Mouse (Mus musculus) CD8-positive naive resting alpha-beta T cell, adult 2 months (primary cell): Measurements from ENCODE around the gene Ghr.

Experiments used
- DNase-seq, 2 experiments: peaks; one replicate each; pipeline ENCODE4 v3.0.0; 2022; ENCODE audit warnings: low read depth in 2 of 2, low spot score in 2 of 2

Gene Ghr

DNA sequence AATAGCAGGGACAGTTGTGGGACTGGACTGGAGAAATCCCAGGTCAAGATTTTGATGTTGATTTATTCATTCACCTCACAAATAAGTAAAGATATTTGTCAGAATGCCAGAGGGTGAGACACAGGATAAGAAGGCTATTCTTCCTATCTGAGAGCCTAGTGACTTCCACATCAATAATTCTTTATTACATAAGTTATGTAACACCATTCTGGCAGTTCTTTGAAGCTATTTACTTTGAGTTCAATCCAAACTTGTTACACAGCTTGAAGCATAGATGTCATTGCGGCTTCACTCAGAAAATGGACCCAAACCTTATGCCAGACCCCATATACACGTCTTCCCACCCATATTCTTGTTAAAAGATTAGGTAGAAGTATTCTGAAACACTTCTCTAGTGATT is 133.7 kb downstream of the Ghr start:
- DNase-seq: no peak

- DNase-seq: no peak
Observed at GRCm38 (mm10) chr15:3445285-3445909, 137.9 kb downstream of the Ghr start.

DNA sequence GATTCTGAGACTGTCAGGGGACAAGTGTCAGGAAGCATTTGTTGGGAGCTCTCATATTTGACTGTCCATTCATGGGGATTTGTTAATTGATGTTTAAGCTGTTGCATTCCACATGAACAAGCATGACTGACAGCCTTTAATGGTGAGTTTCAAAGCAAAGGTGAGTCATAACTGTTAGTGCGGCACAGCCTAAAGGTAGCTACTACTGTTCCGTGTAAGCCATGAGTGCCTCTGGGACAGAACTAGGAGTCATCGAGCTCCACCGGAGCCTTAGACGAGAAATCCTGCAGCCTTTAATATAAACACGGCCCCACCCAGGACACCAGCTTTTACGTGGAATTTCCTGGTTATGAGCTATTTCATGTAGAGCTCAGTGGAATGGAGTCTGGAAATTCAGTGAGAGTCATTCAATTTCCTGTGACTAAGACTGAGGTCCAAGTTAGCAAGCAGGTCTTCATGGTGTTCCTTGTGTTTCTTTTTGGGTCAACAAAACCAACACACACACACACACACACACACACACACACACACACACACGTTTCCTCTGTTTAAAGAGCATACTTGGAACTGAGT is 138.8 kb downstream of the Ghr start:
- DNase-seq: no peak

GRCm38 (mm10) chr15:3441506-3442286 is 141.6 kb downstream of the Ghr start:
- DNase-seq: peak in 1 of 2 experiments; percentile 1

GRCm38 (mm10) chr15:3437381-3437780 is 145.9 kb downstream of the Ghr start:
- DNase-seq: no peak

DNA sequence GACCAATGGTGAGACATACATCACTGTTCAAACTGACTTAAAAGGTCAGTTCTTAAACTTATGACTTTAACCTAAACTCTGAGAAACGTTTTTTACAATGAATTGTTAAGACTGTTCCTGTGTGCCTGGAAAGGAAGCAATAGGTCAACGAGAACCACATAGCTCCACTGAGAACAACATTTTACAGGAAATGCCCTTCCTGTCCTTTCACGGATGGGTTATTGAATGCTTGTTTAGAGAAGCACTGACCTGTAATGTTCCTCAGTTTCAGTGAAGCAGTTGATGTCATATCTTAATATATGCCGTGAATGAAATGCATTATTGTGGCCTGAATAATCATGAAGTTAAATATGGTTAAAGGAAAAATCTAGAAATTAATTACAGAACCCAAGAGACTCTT is 147.7 kb downstream of the Ghr start:
- DNase-seq: no peak

DNA sequence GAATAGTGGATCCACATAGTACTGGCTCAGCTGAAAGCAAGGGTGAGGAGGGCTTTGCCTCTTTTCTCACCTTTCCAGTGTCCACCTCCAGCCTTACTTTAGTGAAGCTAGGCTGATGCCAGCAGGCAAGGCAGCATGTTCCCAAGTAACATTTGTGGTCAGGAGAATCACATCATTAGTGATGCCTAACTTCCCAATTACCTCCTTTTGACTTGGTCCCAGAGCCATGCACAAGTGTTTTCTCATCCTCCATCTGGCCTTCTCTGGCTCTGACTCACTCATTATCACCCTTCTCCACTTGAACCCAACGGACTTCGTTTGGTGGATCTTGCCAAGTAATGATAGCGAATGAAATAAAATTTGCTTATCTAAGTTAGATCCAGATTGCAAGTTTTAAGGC is 148.8 kb downstream of the Ghr start:
- no peak for DNase-seq

- DNase-seq: no peak
Observed at GRCm38 (mm10) chr15:3433281-3433680, 150.0 kb downstream of the Ghr start.

DNA sequence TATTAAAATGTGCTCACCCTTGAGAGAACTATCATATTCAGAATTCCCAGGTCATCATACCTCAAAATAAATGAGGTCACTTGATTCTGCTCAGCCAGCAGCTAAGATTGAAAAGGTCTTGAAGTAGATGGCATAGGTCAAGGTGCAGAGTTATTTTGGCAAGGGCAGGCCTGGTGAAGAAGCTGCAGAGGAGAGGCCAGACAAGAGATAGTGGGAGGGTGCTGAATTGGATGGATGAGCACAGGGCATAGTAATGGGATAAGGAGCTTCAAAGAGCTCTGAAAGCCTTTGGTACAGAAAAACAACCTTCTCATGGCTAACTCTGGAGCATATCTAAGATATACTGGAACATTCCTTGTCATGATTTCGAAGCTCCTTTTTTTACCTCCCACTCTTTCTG is 150.5 kb downstream of the Ghr start:
- DNase-seq: no peak

DNA sequence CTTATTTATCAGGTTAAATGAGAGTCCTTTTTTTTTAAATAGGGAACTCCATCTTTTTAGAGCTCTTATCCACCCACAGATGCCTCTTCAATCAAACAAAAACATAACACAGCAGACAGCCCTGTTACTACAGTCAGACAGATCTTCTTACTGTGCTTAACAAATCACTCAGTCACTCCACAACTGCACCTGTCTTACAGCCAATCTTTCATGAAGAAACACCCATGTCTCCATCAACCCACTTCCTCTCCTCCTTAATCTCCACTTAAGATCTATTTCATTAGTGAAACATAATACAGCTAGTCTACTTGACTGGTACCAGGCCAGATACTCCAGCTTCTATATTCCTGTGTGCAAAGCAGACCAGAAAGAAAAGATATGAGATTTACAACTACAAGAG is 153.9 kb downstream of the Ghr start:
- DNase-seq: no peak

DNA sequence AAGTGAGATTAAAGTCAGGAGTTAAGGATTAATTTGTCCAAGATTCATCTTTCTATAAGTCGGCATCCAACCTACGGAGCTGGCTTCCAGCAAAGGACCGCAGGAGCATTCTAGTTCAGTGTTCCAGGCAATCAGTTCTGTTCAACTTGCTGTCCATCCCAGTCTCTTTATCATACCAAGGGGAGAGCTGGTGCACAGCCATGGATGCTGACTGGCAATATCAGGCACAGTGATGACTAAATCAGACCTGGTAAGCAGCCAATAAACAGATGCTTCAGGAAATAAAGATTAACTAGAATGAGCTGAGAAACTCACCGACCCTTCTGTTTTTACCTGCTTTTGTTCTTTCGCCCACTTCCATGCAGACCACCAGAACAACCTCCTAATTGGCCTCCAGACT is 154.3 kb downstream of the Ghr start:
- DNase-seq: no peak

- no peak for DNase-seq
Observed at GRCm38 (mm10) chr15:3426401-3426800, 156.9 kb downstream of the Ghr start.

GRCm38 (mm10) chr15:3423177-3423576 is 160.1 kb downstream of the Ghr start:
- no peak for DNase-seq

DNA sequence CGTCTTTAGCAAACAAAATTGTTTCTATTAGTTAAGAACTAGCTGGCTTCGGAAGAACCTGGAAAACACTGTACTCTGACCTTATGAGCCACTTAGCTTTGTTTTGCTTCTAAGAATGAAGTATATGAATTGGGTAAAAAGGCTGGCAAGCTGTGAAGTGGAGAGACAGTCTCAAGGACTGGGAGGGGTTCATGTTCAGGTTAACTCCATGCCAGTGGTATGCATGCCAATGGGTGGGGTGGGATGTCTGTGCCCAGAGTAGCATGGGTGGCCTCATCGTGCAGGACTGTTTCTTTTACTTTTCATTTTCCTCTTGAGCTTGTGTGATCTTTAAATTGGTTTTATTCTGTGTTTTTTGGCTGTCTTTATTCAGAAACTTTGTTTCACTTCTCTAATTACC is 165.6 kb downstream of the Ghr start:
- no peak for DNase-seq

GRCm38 (mm10) chr15:3413103-3413502 is 170.2 kb downstream of the Ghr start:
- DNase-seq: no peak

- no peak for DNase-seq
Observed at GRCm38 (mm10) chr15:3408478-3408877, 174.8 kb downstream of the Ghr start.

GRCm38 (mm10) chr15:3399196-3399595 is 184.1 kb downstream of the Ghr start:
- DNase-seq: no peak

GRCm38 (mm10) chr15:3397369-3398100 is 185.8 kb downstream of the Ghr start:
- DNase-seq: no peak

DNA sequence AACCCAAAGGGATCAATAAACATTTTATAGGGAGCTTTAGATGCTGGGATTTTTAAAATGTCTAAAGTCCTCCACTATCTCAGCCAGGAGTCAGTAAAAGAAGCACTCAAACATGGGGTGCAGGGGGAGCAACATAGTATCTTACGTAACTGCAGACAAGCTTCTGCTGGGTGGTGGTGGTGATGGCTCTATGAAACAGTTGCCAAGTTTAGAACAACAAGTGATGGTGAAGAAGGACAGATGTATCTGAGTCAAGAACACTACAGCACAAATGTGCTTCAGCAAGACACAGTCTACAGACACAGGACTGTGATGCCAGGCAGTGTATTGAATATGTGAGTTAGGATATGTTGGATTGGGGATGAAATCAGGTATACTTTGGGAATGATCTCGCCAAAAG is 187.1 kb downstream of the Ghr start:
- DNase-seq: no peak

DNA sequence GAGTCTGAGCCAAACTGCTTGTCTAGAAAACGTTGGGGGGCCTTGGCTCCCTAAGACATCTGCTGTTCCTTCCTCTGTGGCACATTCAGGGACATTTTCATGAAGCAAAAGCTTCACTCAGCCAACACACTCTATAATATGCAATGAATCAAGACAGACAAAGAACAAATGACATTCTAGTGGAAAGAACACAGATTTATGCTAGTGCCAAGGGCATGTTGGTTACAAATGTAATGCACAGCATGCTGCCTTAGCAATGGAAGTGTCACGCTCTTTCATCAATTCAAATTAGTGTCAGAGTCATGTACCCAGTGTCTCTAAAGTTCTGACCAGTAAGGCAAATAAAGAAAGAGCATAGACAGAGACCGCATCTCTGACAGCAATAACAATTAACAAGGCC is 187.6 kb downstream of the Ghr start:
- no peak for DNase-seq

DNA sequence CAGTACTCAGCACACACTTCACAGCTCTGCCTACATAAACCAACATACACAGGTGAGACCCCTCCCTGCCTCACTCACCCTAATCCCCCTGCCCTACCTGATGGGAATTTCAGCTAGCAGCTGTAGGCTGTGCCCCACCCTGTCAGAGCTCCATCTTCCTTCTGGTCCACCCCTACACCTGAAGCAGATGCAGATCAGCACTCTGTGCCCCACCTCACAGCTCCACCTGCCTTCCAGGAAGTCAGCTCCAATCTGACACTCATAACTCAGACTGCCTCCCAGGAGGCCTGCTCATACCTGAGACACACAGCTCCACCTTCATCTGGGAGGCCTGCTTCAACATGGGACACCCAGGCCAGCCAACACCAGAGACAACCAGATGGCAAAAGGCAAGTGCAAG is 192.6 kb downstream of the Ghr start:
- DNase-seq: no peak

GRCm38 (mm10) chr15:3389011-3389410 is 194.3 kb downstream of the Ghr start:
- no peak for DNase-seq
